Mouse (Mus musculus): ENCODE measurements around the gene Zfp385c. TPM values are rescaled to one million over a fixed set of nuclear protein-coding genes. Genes with fewer than 3 reads are reported as not detected.
A peak's percentile ranks its signal among the peaks of the same experiment; 100 is the strongest.
"Not testable (repeated sequence)": the region's sequence is repeated elsewhere in the genome, so short reads cannot be mapped to it uniquely, and the experiment has no call there.

Gene Zfp385c
- polyA plus RNA-seq, 1 experiment from 2014 or later: 0.41 TPM

DNA sequence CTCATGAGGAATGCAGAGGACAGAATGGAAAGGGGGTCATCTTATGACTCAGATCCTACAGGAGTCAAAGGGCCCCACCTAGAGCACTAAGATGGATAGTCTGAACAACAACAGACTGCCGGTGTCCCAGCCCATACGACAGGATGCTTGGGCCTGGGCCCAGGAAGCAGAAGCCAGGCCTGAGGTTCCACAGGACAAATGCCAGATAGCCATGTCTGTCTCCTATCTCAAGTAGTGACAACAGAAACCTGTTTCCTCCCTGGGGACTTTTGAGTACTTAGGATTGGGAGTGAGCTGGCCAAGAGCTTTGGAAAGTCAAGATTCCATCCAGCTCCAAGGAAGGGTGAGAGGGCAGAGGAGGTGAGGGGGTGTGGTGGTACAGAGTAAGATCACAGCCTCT is 20.3 kb downstream of the Zfp385c start:
- Histone ChIP-seq H3K27ac (no peak overlapping the region), H3K4me1 (peaks cover 13% of the 10 kb centered on the region), H3K36me3 (replicated peaks) (no peaks in the 10 kb centered on the region), H3K27me3 (ENCODE audit: poor library complexity, severe bottlenecking) (peaks cover 37% of the 10 kb centered on the region), H3K9me3 (peaks cover 5% of the 10 kb centered on the region; the same call in 1 of the 2 replicates), H3K4me3 (no peak overlapping the region)
- no peak for DNase-seq (ENCODE audit: extremely low spot score, low spot score)
- 85% methylated on average over 2 of the region's 2 CpGs for WGBS

GRCm38 (mm10) chr11:100671049-100671448 is 21.2 kb downstream of the Zfp385c start:
- Histone ChIP-seq H3K27me3 (ENCODE audit: poor library complexity, severe bottlenecking) (peaks cover 37% of the 10 kb centered on the region), H3K4me3 (no peak overlapping the region)
- WGBS: 76% methylated on average over 1 of the region's 1 CpGs

GRCm38 (mm10) chr11:100659806-100660205 is 32.4 kb downstream of the Zfp385c start:
- Histone ChIP-seq H3K4me1 (peaks cover 19% of the 10 kb centered on the region), H3K4me3 (no peak overlapping the region), H3K27ac (no peak overlapping the region), H3K27me3 (ENCODE audit: poor library complexity, severe bottlenecking) (peaks cover 13% of the 10 kb centered on the region; the same call in 1 of the 2 replicates), H3K9me3 (no peaks in the 10 kb centered on the region), H3K36me3 (replicated peaks) (no peaks in the 10 kb centered on the region)
- 82% methylated on average over 10 of the region's 10 CpGs for WGBS
- no peak for DNase-seq (ENCODE audit: extremely low spot score, low spot score)

More at GRCm38 (mm10) chr11:100671049-100671448, 21.2 kb downstream of the Zfp385c start:
- no peak for DNase-seq (ENCODE audit: extremely low spot score, low spot score)
- peaks cover 5% of the 10 kb centered on the region; the same call in 1 of the 2 replicates for H3K9me3 ChIP-seq
- no peak overlapping the region for H3K27ac ChIP-seq
- peaks cover 13% of the 10 kb centered on the region for H3K4me1 ChIP-seq
- H3K36me3 ChIP-seq (replicated peaks): no peaks in the 10 kb centered on the region

- WGBS: 12% methylated on average over 6 of the region's 6 CpGs
- no peaks in the 10 kb centered on the region for H3K36me3 ChIP-seq (replicated peaks)
- DNase-seq (ENCODE audit: extremely low spot score, low spot score): no peak
- no peaks in the 10 kb centered on the region for H3K9me3 ChIP-seq
- no peak overlapping the region for H3K4me3 ChIP-seq
- H3K27ac ChIP-seq: 0 out of 2 replicates have a peak overlapping the region, but pooled peaks have one; percentile 4
- H3K4me1 ChIP-seq: peaks cover 19% of the 10 kb centered on the region
- peaks cover 22% of the 10 kb centered on the region for H3K27me3 ChIP-seq (ENCODE audit: poor library complexity, severe bottlenecking)
Observed at GRCm38 (mm10) chr11:100656458-100656857, 35.8 kb downstream of the Zfp385c start.

GRCm38 (mm10) chr11:100655589-100655988 is 36.7 kb downstream of the Zfp385c start:
- not testable (repeated sequence) for H3K9me3 ChIP-seq; H3K4me3 ChIP-seq; H3K27ac ChIP-seq; DNase-seq (ENCODE audit: extremely low spot score, low spot score); H3K36me3 ChIP-seq (replicated peaks)
- H3K27me3 ChIP-seq (ENCODE audit: poor library complexity, severe bottlenecking): peaks cover 31% of the 10 kb centered on the region
- 61% methylated on average over 3 of the region's 3 CpGs for WGBS
- H3K4me1 ChIP-seq: peaks cover 23% of the 10 kb centered on the region

DNA sequence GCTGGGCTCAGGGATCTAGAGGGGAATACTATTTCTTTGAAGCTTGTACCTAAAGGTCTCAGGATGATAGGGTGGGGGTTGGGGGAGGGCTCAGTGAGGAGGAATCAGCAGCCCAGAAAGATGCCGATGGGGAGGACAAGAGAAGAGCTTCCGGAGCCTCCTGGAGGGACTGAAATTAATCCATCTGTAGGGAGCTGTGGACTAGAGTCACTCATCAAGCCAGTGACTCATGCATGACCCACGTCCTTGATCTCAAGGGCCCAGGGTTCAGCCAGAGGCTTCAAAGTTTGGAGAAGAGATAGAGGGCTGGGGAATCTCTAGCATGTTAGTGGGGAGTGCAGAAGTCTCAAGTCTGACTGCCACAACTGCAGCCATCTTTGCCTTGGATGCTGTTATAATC is 40.5 kb downstream of the Zfp385c start:
- Histone ChIP-seq H3K9me3 (no peaks in the 10 kb centered on the region), H3K27ac (no peak overlapping the region), H3K27me3 (ENCODE audit: poor library complexity, severe bottlenecking) (peaks cover 51% of the 10 kb centered on the region), H3K4me3 (no peak overlapping the region), H3K4me1 (peaks cover 13% of the 10 kb centered on the region), H3K36me3 (replicated peaks) (no peaks in the 10 kb centered on the region)
- WGBS: 26% methylated on average over 3 of the region's 3 CpGs
- no peak for DNase-seq (ENCODE audit: extremely low spot score, low spot score)

DNA sequence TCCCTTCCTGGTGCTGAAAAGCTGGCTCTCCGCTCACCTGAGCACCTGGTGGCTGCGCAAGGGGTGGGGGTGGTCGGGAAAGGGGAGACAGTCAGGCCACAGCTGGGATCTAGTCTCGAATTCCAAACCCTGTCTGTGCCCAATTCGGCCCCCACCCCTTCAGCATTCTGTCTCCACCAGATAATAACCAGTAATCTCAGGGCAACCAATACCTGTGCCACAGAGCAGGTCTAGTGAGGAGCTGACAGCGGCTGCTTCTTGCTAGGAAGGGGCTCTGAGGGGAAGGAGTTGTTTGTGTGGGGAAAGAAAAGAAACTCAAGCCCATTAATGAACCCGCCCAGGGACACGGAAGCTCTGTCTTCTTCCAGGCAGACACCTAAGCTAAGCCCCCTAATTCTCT is 41.0 kb downstream of the Zfp385c start:
- H3K4me1 ChIP-seq: peaks cover 7% of the 10 kb centered on the region
- no peak for DNase-seq (ENCODE audit: extremely low spot score, low spot score)
- H3K27me3 ChIP-seq (ENCODE audit: poor library complexity, severe bottlenecking): peaks cover 46% of the 10 kb centered on the region
- no peak overlapping the region for H3K27ac ChIP-seq
- WGBS: 12% methylated on average over 8 of the region's 8 CpGs
- H3K9me3 ChIP-seq: no peaks in the 10 kb centered on the region
- no peak overlapping the region for H3K4me3 ChIP-seq
- no peaks in the 10 kb centered on the region for H3K36me3 ChIP-seq (replicated peaks)

DNA sequence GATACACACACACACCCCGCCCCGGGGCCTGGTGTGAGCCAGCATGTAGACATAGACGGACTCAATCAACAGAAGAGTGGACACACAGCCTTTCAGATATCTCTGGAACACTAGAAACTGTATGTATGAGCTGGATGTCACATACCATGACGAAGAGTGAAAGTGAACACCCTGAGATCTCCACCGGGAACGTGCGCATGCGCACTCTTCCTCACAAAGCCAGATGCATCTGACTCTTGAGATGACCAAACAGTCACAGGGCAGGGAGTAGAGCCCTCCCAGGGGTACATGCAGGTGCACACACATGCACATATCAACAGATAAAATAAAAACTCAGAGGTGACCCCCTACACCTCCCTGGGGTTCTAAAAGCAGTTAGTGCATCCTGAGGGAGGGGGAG is 43.9 kb downstream of the Zfp385c start:
- DNase-seq (ENCODE audit: extremely low spot score, low spot score): no peak
- Histone ChIP-seq H3K9me3 (no peaks in the 10 kb centered on the region), H3K27ac (no peak overlapping the region), H3K4me3 (no peak overlapping the region), H3K36me3 (replicated peaks) (no peaks in the 10 kb centered on the region), H3K4me1 (0 out of 2 replicates have a peak, but pooled peaks cover 4% of the 10 kb centered on the region), H3K27me3 (ENCODE audit: poor library complexity, severe bottlenecking) (peaks cover 55% of the 10 kb centered on the region)
- 91% methylated on average over 8 of the region's 8 CpGs for WGBS

DNA sequence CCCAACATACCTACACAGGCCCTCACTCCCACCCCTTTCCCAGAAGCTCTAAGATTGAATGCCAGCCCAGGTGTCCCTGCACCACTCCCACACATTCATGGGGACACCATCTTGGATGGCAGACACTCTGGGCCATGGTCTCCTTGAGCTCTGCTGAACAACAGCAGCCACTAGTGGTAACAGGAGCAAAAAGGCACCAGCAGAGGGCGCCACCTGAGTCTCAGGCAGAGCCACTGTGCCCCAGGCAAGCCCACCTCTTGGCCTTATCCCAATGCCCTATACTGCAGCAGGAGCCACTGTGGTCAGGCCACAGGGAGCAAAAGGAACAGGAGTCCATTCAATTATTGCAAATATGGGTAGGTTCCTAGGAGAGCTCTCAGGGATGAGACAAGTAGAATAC is 46.0 kb downstream of the Zfp385c start:
- peaks cover 61% of the 10 kb centered on the region for H3K27me3 ChIP-seq (ENCODE audit: poor library complexity, severe bottlenecking)

GRCm38 (mm10) chr11:100643612-100644575 is 48.4 kb downstream of the Zfp385c start:
- no peak for DNase-seq (ENCODE audit: extremely low spot score, low spot score)
- 72% methylated on average over 15 of the region's 15 CpGs for WGBS
- Histone ChIP-seq H3K4me1 (peaks cover 13% of the 10 kb centered on the region), H3K27me3 (ENCODE audit: poor library complexity, severe bottlenecking) (peaks cover 61% of the 10 kb centered on the region), H3K4me3 (no peak overlapping the region), H3K36me3 (replicated peaks) (no peaks in the 10 kb centered on the region), H3K9me3 (no peaks in the 10 kb centered on the region), H3K27ac (no peak overlapping the region)

More for the DNA sequence above, 46.0 kb downstream of the Zfp385c start:
- peak; percentile 67 for DNase-seq (ENCODE audit: extremely low spot score, low spot score)
- Histone ChIP-seq H3K4me1 (0 out of 2 replicates have a peak, but pooled peaks cover 4% of the 10 kb centered on the region), H3K27ac (no peak overlapping the region), H3K36me3 (replicated peaks) (no peaks in the 10 kb centered on the region), H3K4me3 (no peak overlapping the region), H3K9me3 (no peaks in the 10 kb centered on the region)
- WGBS: 3% methylated on average over 1 of the region's 1 CpGs

GRCm38 (mm10) chr11:100640159-100640906 is 51.9 kb downstream of the Zfp385c start:
- peak; percentile 56 for DNase-seq (ENCODE audit: extremely low spot score, low spot score)
- no peaks in the 10 kb centered on the region for H3K9me3 ChIP-seq
- peaks cover 13% of the 10 kb centered on the region for H3K4me1 ChIP-seq
- peak overlapping the region; percentile 60; the same call in 1 of the 2 replicates for H3K27ac ChIP-seq
- peaks cover 71% of the 10 kb centered on the region for H3K27me3 ChIP-seq (ENCODE audit: poor library complexity, severe bottlenecking)
- peak overlapping the region; percentile 56 for H3K4me3 ChIP-seq
- H3K36me3 ChIP-seq (replicated peaks): no peaks in the 10 kb centered on the region
- WGBS: 8% methylated on average over 52 of the region's 52 CpGs

- no peak for DNase-seq (ENCODE audit: extremely low spot score, low spot score)
- Histone ChIP-seq H3K27ac (no peak overlapping the region), H3K27me3 (ENCODE audit: poor library complexity, severe bottlenecking) (peaks cover 31% of the 10 kb centered on the region), H3K4me3 (no peak overlapping the region), H3K36me3 (replicated peaks) (no peaks in the 10 kb centered on the region), H3K9me3 (no peaks in the 10 kb centered on the region), H3K4me1 (no peaks in the 10 kb centered on the region)
- 74% methylated on average over 7 of the region's 7 CpGs for WGBS
Observed at GRCm38 (mm10) chr11:100634530-100634929, 57.7 kb downstream of the Zfp385c start.

All from forebrain, embryonic 10.5 days (tissue).